Mouse (Mus musculus): ENCODE data around the gene Sox5.

The Sox5 gene

DNA sequence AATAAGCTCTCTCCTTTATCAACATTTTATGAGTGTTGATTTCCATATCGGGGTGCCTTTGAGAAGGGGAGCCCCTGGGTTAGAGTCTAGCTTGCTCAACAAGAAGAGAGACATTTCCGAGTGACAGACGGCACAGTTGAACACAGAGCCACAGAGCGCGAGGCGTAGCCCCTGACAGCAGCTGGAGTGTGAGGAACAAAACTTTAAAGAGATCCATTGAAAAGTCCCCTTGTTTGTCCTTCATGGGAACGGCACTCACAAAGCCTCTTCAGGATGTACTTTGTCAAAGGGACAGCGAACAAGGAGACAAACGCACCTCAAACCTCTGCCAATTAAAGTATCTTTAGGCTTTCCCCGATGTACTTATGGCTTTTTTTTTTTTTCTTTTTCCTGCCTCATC, 674.9 kb downstream of the Sox5 start:
- DNase-seq (ENCODE audit: low spot score in 2 of 2): no peak

- no peak for DNase-seq (ENCODE audit: low spot score in 2 of 2)
Measured at GRCm38 (mm10) chr6:144105645-144106044, 676.1 kb downstream of the Sox5 start.

DNA sequence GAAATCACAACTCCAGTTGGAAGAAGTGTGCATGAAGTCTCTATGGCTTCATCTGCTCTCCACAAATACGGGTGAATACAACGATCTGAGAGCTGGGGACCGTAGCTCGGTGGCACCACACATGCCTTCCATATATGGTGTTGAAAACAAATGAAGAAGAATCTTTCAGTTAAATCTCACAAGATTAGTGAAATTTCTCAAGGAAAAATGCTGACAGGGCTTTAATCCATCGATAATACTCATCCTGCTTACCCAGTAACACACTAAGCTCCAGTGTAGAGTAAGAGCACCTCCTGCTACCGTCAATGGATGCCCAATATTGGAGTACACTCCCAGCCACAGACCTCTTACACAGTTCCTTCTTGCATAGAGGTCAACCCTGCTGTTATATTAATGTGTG, 678.2 kb downstream of the Sox5 start:
- no peak for DNase-seq (ENCODE audit: low spot score in 2 of 2)

DNA sequence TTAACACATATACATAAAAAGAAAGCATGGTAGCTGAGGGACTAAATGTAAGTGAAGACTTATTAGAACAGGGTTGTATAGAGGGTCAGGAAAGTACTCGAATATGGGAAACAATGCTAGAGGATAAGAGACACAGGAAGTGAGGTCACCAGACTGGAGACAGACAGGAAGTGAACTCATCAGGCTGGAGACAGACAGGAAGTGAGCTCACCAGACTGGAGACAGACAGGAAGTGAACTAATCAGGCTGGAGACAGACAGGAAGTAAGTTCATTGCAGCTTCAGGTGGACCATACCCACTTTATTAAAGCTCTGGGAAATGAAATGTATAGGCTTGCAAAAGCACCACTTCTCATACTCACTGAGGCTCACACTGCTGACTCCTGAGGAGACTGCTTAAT, 680.9 kb downstream of the Sox5 start:
- DNase-seq (ENCODE audit: low spot score in 2 of 2): no peak

- no peak for DNase-seq (ENCODE audit: low spot score in 2 of 2)
Measured at GRCm38 (mm10) chr6:144098119-144098518, 683.7 kb downstream of the Sox5 start.

DNA sequence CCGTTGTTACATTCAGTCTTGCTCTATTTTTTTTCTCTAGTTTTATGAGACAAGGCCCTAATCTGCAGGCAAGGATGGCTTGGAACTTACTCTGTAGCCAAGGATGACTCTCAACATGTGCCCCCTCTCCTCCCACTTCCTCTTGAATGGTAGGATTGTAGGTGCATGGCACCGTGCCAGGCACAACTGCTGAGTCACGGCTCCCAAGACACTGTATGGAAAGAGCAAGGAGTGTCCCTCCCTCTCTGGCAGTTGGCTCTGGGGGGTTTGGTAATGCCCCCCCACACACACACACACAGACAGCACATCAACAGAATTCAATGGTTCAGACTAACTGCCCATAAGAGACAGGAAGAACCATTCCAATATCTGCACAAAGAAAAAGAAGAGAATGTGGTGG, 693.5 kb downstream of the Sox5 start:
- no peak for DNase-seq (ENCODE audit: low spot score in 2 of 2)

- no peak for DNase-seq (ENCODE audit: low spot score in 2 of 2)
Measured at GRCm38 (mm10) chr6:144086096-144086810, 695.5 kb downstream of the Sox5 start.

GRCm38 (mm10) chr6:144082297-144082696, 699.5 kb downstream of the Sox5 start:
- no peak for DNase-seq (ENCODE audit: low spot score in 2 of 2)

DNA sequence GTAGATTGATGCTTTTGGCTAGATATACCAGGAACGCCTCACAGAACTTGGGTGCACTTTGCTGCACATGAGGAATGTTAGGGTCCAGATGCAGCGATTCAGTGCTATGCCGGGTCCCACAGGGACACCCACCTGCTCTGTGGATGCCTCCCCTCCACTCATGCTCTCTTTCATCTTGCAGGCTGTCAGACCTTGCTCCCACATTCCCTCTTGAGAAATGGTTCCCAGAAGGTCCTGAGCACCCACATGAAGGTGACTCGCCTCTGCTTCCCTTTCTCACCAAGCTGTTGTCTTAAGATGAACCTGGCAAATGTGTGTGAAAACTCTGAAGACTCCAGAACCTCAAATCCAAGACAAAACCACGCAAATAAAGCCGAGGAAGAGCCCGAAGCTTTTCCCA, 704.0 kb downstream of the Sox5 start:
- no peak for DNase-seq (ENCODE audit: low spot score in 2 of 2)

DNA sequence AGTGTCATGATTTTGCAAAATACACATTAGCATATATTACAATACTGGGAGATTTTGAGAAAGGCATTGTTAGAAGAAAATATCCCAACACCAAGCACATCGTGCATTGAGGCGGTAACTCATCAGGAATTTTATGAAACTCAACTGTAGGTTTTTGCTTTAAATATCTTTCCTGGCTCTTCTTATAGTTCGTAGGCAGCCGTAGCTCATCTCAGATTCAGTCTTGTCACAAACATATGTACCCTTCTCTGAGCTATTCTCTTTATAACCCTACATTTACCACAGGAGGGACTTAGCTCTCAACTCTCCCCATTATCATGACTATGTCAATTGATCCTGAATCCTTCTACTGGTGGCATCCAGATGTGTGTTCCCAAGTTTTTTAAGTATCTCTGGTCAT, 705.4 kb downstream of the Sox5 start:
- no peak for DNase-seq (ENCODE audit: low spot score in 2 of 2)

DNA sequence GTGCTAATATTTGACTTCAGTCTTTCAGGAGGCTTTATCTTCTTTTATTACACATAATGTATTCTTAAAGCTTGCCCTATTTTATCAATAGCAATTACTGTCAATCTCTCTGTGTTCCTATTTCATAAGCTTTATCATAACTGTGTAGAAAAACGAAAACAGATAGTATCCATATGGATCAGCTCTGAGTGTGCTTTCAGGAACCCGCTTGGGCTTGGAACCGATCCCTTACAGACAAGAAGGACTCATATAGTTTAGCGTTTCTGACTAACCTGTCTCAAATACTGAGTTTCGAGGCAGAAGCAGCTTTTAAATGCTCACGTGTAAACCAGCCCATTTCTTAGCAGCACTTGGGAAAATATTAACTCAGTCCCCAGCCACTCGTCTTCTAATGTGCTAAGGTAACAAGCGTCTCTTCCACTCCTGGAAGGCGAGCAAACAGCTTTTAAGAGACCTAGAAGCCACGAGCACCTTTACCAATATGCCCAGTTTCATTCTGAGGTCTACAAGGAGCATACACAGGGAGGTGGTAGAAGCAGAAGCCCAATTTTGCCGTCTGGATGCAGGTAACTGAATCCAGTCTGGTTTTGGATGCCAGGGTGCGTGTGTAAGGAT, 706.3 kb downstream of the Sox5 start:
- DNase-seq (ENCODE audit: low spot score in 2 of 2): no peak

- DNase-seq (ENCODE audit: low spot score in 2 of 2): no peak
Measured at GRCm38 (mm10) chr6:144074826-144075225, 707.0 kb downstream of the Sox5 start.

DNA sequence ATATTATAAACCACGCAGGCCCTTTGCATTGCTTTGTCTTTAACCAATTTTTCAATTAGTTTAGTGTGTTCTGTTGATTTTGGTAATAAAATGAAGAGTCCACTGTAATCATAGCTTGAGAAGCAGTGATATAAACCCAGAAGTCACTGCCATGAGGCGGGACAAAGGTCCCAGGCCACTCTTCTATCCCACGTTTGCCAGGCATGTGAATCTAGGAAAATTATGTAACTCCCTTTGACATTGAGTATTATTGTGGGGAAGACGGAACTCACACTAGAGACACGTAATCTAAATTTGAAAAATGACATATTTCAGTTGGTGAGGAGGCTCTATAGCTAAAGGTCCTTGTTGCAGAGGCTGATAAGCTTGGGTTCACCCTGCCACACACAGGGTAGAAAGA, 711.3 kb downstream of the Sox5 start:
- no peak for DNase-seq (ENCODE audit: low spot score in 2 of 2)

- no peak for DNase-seq (ENCODE audit: low spot score in 2 of 2)
Measured at GRCm38 (mm10) chr6:144067491-144067890, 714.3 kb downstream of the Sox5 start.

DNA sequence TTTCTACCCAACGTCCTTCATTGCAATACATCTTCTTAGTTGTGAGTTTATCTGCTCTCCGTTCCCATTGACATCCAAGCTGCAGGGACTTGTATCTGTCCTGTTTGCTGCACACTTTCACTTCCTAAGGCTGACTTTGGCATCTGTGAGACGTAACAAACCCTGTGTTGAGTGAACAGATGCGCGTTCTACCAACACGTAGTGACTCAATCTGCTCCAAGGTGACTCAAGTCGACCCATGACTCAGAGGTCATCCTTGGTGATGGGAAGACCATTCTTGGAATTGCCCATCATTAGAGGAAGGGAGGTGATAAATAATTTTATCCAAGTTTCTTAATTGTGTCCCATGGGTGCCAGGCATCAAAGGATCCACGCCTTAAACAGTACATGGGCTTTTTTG, 719.3 kb downstream of the Sox5 start:
- no peak for DNase-seq (ENCODE audit: low spot score in 2 of 2)

GRCm38 (mm10) chr6:144061814-144062213, 720.0 kb downstream of the Sox5 start:
- no peak for DNase-seq (ENCODE audit: low spot score in 2 of 2)

DNA sequence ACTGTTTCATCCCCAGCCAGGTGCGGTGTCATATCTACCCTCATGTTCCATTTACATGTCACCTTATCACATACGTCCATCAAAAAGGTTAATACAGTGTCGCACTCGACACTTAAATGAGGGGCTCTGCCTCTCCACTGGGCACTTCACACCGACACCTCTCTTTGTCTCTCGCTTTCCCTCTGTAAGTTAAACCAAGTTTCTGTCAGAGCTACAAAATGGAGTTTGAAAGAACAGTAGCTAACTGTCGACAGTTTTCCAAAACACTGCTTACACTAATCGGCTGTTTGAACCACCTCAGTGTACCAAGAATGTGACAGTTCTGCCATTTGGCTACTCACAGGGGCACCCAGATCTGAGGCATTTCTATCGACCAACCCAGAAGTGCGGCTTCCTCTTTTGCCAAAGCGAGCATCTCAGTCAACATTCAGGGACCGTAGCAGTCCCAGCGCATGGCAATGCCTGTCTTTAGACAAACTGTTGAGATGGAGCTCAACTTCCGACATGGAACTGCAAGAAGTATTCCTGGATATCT, 724.6 kb downstream of the Sox5 start:
- no peak for DNase-seq (ENCODE audit: low spot score in 2 of 2)

DNA sequence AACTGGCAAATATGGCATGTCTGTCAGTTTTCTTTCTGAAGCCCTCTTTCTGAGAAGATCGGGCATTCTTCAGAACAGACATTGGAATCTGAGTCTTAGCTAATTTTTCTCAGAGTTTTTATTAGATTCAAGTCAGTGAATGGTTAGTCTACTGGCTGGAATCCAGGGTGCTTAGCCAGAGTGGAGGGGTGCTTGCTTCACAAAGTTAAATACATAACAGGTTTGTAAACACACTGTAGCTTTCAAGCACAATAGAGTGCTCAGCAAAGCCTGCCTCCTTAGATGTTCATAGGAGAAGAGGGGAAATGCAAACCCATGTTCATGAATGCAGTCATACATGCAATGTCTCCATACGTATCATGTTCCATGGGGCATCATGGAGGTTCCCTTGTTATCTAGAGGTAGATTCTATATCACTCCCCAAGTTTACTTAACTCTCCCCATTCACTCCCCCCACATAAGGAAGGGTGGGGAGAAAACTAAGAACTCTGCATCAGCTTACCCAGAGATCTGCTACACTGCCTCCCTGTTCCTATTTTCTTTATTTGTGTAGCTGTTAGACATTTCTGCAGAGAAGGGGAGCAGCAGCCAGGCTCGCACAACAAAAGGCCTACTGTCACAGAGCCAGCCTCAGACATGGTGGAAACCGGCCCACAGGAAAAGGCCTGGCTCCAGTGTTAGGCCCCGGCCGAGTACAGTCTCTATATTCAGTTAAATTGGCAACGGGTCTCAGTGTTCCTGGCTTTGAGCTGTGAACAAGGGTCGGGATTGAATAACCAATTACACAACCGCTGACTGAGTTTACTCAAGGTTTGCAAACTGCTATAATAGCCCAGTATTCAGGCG, 725.3 kb downstream of the Sox5 start:
- no peak for DNase-seq (ENCODE audit: low spot score in 2 of 2)

DNA sequence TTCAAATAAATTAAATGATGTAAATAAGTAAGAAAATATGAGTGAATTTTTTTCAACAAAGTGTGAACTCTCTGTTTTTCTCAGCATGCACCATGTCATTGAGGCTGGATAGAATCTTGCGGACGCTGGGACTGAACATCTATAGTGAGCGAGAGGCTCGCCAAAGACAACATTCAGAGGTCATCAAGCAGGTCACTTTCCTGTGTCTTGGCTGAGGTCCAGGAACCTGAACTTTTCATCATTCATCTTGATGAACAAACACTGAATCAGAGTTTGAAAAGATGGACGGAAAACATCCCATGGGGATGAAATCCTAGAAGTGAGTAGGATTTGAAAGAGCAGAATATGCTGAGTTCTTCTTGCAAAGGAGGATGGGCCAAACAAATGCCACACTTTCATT, 729.3 kb downstream of the Sox5 start:
- DNase-seq (ENCODE audit: low spot score in 2 of 2): no peak

DNA sequence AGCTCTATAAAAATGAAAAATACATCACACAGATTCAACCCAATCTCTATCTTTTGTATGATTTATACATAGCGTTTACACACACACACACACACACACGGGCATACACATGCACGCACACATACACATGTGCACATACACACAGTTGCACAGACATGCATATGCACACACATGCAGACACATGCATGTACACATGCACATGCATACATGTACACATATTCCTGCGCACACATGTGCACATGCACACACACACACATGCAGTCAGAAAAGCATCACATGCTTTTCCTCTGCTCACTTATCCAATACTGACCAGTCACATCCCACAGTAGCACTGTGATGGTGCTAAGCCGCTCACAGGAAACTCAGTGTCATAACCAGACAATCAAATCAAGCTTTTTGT, 730.5 kb downstream of the Sox5 start:
- DNase-seq (ENCODE audit: low spot score in 2 of 2): no peak

GRCm38 (mm10) chr6:144048201-144048924, 733.4 kb downstream of the Sox5 start:
- no peak for DNase-seq (ENCODE audit: low spot score in 2 of 2)

DNA sequence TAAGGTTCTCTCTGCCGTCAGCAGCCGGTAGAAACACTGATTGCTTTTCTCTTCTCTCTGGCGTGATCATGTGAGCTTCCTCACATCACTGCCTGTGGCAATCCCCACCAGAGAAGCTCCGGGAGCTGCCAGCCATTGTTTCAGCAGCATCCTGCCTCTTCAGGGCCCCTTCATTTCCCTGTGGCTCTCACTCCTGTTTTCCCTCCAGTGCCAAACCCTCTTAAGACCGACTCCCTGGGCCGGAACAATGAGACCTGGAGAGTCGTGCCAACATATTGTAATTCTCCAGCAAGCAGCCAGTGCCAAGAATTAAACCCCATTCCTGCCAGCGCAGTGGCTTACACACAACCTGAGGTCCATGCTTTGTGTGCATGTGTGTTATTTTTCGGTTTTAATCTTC, 736.3 kb downstream of the Sox5 start:
- DNase-seq (ENCODE audit: low spot score in 2 of 2): no peak
